Mouse (Mus musculus) G1E (cell line): ENCODE results near the gene Plppr1.
"Not testable (repeated sequence)": the region's sequence is repeated elsewhere in the genome, so short reads cannot be mapped to it uniquely, and the experiment has no call there.

ENCODE experiments used
- CTCF ChIP-seq: IDR thresholded peaks from 2 replicates; pipeline ENCODE4 v1.5.1; 2012; ENCODE audit warnings: low read depth, low read length, inconsistent platforms, mixed read lengths
- GATA1 ChIP-seq: IDR thresholded peaks from 2 replicates; pipeline ENCODE4 v1.6.1; 2012; ENCODE audit warnings: borderline replicate concordance, low read length, inconsistent platforms, mixed read lengths
- GATA2 ChIP-seq: IDR thresholded peaks from 2 replicates; pipeline ENCODE4 v1.6.1; 2012; ENCODE audit warnings: low read depth, low read length, inconsistent platforms, borderline replicate concordance
- TAL1 ChIP-seq: conservative IDR thresholded peaks from 2 replicates; pipeline ENCODE4 v1.6.1; 2012; ENCODE audit warnings: low read depth, low read length, inconsistent platforms, mixed read lengths

DNA sequence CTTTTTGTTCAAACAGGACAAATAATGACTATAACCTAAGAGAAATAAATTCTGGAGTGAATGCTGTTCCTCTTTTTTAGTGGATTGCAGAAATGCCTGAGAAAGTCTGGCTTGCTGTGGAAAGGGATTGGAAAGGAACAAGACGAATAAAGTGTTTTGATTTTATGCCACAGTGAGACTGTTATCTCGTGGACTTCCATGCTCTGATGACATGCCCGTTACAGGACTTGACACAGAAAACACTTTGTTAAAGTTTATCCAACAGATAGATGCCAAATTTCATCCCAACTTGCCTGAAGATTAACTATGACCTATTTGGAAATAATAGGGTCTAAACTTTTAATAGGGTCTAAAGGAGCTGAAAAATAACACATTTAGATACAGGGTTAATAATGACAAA, 281.0 kb downstream of the Plppr1 start:
- not testable (repeated sequence) for TF ChIP-seq GATA1, CTCF, GATA2, TAL1
